Mouse (Mus musculus): Measurements from ENCODE around the gene Rere.

Gene Rere

DNA sequence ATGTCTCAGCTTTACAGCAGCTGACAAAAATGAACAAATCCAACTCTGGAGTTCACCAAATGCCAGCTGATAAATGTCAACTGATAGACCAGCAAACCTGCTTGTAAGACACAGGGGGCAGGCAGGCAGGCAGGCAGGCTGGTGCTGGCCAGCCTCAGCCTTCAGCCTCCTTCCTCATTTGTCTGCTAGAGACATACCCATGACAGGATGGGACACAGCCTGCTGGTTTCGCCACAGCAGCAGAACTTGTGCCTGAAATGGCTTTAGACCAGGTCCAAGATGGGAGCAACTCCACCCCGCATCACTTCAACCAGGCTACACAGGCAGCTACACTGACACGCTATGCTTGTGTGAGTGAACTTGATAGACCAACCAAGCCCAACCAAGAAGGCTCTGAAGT, 324.4 kb downstream of the Rere start:
- no peak for DNase-seq (ENCODE audit: low spot score in 2 of 2)

DNA sequence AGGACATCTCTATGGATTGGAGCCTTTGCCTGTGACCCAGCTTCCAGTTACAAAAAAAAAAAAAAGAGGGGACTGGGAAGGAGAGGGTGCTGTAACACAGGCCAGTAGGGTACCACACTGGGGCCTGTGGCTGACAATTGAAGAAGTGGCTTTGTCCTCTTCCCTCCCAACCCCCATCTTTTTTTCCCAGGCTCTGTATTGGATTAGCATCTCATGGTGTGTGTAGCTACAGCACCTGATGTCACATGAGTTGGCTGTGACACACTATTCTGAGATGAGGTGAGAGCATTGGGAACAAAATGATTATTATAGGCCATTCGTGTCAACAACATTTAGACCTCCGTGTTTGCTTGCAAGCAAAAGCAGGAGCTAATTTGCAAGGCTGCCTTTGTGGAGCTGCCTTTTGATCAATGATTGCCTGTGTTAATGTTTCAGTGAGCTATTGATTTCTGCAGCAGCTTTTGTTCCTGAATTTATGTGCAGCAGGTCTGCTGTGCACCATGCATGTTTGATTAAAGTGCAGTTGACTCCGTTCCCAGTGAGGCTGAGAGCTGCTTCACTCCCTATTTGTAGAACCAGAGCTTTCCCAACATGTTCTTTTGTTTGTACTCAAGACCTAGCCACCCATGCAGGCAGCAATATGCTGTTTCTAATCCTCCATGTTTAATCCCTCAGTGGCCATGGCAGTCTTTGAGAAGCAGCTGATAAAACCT, 325.2 kb downstream of the Rere start:
- no peak for DNase-seq (ENCODE audit: low spot score in 2 of 2)

DNA sequence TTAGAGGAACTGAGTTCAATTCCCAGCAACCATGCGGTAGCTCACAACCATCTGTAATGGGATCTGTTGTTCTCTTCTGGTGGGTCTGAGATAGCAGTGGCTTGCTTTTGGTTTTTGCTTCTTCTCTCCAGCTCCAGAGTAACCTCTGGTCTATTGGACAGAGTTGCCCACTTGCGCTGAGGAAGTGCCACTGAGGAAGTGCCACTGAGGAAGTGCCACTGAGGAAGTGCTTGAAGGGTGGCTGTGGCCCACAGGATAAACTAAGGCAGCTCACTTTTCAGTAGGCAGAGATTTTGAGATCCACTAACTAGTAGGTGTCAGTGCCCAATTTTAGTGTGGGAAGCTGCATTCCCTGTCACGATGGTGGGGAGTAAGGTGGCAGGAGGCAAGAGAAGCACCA, 327.2 kb downstream of the Rere start:
- no peak for DNase-seq (ENCODE audit: low spot score in 2 of 2)

DNA sequence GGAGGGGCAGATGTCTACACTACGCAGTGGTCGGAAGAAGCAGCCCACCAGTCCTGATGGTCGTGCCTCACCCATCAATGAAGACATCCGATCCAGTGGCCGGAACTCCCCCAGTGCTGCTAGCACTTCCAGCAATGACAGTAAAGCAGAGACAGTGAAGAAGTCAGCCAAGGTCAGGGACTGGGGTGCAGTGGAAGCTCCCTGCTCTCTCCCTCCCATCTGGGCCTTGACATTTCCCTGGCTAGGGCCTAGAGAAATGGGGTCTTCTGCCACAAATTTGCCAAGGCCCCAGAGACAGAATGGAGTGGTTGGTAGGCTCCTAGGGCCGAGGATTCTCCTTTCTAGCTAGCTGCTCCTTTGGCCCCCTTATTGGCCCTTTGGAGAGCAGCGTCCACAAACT, 332.3 kb downstream of the Rere start:
- DNase-seq (ENCODE audit: low spot score in 2 of 2), result no peak

DNA sequence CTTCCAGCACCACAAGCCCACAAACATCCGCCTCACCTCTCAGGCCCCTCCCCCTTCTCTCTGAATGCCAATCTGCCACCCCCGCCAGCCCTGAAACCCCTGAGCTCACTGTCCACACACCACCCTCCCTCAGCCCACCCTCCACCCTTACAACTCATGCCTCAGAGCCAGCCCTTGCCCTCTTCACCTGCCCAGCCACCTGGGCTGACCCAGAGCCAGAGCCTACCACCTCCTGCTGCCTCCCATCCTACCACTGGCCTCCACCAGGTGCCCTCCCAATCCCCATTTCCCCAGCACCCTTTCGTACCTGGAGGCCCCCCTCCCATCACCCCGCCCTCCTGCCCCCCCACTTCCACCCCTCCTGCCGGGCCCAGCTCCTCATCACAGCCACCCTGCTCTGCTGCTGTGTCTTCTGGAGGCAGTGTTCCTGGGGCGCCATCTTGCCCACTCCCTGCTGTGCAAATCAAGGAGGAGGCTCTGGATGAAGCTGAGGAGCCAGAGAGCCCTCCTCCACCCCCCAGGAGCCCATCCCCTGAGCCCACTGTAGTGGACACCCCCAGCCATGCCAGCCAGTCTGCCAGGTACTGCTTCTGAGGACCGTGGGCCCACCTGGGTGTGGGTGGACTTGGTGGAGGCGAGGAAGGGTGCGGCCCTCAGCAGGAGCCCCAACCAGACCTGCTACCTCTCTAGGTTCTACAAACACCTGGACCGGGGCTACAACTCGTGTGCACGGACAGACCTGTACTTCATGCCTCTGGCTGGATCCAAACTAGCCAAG, 334.0 kb downstream of the Rere start:
- DNase-seq (ENCODE audit: low spot score in 2 of 2), result no peak

DNA sequence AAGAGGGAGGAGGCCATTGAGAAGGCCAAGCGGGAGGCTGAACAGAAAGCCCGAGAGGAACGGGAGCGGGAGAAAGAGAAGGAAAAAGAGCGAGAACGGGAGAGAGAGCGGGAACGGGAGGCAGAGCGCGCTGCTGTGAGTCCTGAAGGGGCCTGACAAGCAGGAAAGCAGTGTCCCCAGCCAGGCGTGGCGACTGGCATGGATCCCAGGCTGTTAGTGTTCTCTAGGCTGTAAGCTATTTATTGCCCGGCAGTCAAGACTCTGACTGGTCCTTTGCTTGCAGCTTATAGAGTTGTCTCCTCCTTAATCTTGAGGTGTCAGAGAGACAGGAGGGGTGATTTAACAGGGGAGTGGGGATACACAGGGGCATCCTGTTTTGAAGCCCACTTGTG, 334.6 kb downstream of the Rere start:
- DNase-seq (ENCODE audit: low spot score in 2 of 2), result no peak

DNA sequence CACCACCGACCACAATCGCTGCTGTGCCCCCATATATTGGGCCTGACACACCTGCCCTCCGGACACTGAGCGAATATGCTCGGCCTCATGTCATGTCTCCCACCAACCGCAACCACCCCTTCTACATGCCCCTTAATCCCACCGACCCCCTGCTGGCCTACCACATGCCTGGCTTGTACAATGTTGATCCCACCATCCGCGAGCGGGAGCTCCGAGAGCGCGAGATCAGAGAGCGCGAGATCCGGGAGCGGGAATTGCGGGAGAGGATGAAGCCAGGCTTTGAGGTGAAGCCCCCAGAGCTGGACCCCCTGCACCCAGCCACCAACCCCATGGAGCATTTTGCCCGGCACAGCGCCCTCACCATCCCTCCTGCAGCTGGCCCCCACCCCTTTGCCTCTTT, 335.4 kb downstream of the Rere start:
- no peak for DNase-seq (ENCODE audit: low spot score in 2 of 2)

DNA sequence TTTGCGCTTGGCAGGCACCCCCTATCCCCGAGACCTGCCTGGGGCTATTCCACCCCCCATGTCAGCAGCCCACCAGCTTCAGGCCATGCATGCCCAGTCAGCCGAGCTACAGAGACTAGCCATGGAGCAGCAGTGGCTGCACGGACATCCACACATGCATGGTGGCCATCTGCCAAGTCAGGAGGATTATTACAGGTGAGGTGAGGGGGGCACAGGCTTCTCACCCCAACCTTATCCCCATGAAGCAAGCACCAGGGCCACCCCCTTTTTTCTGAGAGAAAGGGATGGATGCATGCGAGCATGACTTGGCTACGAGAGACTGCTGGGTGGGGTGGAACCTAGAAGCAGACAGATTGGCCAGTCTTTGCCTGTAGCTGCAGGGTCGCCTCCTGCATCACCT, 337.6 kb downstream of the Rere start:
- DNase-seq (ENCODE audit: low spot score in 2 of 2), result no peak

DNA sequence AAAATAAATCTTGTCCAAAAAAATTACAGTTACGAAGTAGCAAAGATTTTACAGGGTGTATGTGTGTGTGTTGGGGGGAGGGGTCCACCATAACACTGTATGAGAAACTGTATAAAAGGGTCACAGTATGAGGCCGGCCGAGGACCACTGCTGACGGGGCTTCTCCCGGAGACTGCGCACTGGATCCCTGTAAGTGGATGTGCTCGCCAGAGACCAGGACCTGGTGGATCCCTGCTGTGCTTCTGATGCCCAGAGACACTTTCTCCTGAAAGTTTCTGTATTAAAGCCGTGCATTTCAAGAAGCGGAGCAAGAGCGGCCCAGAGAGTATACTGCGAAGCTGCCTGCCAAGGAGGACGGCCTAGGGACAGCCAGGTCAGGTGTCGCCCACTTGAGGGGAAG, 341.2 kb downstream of the Rere start:
- DNase-seq (ENCODE audit: low spot score in 2 of 2), result no peak

DNA sequence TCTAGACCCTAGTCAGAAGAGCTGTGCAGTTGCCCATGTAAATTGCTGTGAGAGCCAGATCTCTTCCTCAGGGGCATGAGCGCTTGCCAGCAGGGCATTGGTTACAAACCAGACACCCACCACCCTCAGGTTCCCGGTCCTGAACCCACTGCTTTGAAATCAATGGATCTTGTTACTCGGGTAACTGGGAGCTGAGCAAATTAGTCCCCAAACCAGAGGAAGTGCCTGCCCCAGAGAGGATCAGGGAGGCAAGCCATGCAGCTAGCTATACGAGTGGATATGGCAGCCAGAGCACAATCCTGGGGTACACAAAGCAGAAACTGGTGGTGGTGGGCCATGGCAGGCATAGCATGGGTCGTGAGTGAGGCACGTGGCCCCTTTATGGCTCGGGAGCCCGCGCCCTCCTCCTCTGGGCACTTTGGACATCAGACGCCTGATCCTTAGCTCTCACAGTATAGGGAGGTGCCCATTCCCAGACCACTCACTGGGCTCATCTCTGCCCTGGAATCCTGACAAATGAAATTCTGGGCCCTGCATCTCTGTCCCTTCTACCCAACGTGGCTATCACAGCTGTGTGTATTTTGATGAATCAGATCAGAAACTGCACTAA, 342.9 kb downstream of the Rere start:
- no peak for DNase-seq (ENCODE audit: low spot score in 2 of 2)

DNA sequence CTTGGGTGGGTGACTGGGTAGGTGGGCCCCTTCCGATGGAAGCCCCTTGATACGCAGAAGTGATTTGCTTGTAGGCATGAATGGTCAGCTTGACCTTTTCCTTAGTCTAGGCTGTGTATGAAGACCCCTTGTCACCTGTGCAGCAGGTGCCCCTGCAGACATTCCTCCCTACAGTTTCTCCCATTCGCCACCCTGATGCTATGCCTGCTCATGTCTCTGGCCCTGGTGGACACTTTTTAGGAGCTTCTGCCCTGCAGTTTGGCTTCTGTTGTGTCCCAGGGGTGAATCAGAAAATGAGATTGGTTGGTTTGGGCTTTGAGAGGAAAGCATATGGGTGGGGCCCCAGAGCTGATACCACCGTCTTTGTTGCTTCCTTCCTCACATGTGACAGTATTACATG, 343.5 kb downstream of the Rere start:
- DNase-seq (ENCODE audit: low spot score in 2 of 2), result no peak

DNA sequence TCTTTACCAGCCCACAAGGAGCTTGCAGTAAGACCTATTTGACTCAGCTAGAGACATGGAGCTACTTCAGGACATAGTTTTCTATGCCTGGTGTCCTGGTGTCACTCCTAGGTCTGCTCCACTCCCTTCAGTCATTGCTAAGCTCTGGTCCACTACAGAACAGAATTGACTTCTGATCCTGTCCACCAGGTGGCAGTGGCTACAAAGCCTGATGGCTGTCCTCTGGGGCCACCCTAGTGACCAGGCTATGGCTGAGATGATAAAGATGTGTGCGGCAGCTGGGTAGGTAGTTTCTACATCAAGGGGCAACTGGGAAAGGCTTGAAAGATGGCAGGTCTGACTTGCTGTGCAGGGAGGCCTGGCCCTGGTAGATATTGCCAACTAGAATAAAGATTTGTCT, 344.0 kb downstream of the Rere start:
- peak in 1 of 2 experiments; percentile 49 for DNase-seq (ENCODE audit: low spot score in 2 of 2)

DNA sequence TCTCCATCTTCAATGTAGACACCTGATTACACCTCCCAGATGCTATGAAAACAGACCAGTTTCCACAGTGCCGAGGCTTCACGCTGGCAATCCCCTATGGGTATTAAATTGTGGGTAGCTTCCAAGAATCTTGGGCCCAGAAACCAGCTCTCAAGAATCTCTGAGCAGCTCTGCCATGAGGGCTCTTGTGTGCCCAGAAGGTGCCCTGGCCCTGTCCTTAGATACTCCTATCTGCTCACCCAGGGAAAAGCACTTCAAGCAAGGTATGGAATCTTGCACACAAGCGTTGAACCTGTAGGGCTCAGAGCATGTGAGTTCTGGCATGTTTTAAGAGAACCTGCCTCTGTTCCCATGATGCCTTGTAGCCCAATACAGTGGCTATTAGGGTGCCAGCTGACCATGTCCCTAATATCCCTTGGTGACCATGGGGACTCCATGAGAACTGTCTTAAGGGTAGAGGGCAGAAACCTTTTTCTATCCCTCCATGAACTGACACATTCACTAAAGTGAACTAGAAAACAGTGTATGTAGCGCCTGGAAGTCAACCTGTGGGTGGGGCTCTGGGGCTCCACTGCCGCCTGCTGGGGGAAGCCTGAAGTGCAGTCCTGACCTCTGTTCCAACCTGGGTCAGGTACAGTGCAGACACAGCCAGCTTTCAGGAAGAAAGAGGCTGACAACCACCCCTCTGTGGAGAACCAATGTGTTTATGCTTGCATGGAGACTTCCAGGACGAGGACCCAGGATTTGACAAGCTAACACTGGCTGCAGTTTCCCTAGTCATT, 344.7 kb downstream of the Rere start:
- peak; percentile 58 to 75 for DNase-seq (ENCODE audit: low spot score in 2 of 2)

DNA sequence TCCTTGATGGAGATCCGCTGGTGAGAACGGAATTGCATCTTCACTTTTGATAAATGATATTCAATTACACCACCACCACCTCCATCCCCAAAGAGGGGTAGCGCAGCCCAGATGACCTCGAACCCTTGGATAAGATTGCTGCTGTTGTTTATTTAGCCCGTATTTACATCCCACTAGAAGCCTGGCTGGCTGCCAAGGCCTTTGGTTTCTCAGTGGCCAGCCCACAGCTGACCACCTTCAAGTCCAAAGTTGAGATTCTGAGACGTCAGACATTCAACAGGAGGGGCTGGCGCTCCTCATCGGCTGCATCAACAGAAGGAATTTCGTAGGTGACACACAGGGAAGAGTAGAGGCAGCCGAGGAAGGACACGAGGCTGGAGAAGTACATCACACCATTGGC, 347.8 kb downstream of the Rere start:
- DNase-seq (ENCODE audit: low spot score in 2 of 2), result no peak

DNA sequence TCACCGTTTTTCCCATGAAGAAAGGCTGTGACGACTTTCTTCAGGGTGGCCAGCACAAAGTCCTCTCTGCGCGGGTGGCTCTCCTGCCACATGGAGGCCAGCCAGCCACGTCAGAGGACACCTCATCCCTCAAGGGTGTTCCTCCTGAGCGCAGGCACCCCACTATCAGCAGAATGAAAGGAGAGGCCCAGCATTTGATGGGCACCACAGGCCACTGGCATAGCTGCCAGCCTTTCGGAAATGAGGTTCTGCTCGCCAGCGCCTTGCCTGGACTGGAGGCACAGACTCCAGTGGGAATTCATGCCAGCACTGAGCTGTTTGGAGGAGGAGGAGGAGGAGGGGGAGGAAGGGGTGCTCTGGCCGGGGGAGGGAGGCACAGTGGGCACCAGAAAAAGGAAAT, 354.1 kb downstream of the Rere start:
- no peak for DNase-seq (ENCODE audit: low spot score in 2 of 2)

DNA sequence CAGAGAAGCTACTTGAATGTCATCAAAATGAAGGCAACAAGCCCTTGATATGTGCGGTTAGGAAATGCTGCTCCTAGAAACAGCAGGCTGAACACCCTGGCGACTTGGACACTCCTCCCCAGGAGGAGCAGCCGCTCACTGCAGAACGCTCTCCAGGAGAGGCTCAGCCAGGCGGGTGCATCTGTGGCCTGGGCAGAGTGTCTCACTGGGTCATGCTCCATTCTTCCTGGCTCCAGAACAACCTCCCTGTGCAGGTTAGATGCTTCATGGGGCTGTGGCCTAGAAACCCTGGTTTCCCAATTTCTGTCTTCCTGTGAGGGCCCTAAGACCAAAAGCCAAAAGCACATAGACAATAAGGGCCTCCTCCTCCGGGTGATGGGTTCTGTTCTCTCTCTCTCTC, 355.2 kb downstream of the Rere start:
- no peak for DNase-seq (ENCODE audit: low spot score in 2 of 2)

DNA sequence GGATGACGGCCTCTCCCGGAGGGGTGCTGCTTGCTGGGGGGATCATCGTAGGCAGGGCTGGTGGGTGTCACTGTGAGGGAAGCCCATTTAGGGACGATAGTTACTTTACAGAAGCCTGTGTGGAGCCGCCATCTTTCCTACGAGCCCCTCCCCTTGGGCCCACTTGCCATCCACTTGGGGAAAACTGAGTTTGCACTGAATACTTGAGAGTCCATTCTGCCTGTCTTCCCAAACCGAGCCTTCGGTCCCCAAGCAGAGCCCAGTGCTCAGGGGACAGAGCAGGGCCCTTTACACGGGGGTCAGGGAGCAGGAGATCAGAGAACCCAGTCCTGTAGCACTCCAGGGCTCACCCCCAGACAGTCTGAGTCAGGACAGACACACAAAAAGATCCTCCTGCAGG, 362.9 kb downstream of the Rere start:
- DNase-seq (ENCODE audit: low spot score in 2 of 2), result no peak

DNA sequence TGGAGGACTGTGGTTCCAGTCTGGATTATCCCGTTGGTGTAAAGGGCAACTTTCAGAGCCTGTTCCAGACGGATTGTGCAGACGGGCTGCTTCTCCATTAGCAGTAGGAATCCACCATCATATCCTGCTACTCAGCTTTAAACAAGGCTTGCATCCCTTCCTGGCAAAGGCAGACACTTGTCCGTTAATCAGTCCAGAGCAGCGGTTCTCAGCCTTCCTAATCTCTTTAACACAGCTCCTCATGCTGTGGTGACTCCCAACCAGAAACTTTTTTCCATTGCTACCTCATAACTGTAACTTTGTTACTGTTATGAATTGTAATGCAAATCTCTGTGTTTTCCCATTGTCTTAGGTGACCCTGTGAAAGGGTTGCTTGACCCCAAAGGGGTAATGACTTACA, 367.9 kb downstream of the Rere start:
- DNase-seq (ENCODE audit: low spot score in 2 of 2), result no peak

DNA sequence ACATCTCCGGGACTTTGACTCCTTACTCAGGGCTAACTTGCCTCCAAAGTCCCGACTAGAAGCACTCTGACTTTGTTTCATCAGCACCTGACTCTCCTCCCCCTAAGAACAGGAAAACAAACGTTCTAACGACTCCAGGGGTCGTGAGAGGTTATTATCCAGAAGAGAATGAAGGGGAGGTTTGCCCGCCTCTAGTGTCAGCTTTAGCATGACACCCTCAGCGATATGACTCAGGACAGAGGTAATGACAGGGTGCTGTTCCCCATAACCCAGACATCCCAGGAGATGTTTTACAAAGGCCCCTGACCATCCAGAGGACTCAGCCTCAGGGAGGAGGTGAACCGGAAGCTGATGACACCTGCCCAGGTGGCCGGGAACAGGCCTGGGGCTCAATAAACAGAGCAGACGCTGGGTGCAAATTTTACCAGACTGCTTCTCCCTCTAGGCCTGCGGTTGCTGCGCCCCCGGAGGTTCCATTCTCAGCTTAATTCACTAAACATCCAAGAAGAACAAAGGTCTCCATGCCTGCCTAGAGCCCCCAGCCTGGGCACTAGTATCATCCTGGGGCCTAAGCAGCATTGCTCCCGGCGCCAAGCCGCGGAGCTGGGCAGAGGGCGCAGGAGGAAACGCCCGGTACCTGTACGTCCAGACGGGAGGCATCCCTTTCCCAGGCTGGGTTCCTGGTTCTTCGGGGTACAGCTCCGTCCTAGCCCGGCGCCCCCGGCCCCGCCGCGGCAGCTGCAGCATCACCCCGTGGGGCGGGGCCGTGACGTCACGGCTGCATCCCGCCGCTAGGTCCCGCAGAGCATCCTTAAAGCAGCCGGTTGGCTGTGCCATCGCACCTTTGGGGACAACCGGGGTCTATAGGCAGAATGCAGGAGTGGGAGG, 370.2 kb downstream of the Rere start, which contains the start of gene Slc45a1:
Gene Slc45a1, minus strand, starts transcription at position 785 of the 888 bp plus-strand sequence.
- no peak for DNase-seq (ENCODE audit: low spot score in 2 of 2)

DNA sequence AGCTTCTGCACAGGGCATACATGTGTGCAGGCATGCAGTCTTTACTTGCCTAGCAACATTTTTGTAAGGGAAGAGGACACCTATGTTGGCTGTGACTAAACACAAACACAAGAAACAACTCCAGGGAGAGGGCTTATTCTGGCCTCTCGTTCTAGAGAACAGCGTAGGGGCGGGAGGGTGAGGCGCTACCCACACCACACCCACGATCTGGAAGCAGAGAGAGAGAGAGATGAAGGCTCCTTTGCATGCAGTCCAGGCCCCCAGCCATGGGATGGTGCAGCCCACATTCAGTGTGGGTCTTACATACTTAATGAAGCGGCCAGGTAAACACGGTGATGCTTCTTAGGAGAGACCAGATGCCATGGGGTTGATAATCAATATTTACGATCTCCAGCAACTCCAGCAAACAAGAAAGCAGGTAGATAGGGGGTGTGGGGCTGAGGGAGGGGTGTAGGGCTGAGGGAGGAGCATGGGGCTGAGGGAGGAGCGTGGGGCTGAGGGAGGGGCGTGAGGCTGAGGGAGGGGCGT, 371.7 kb downstream of the Rere start:
- DNase-seq (ENCODE audit: low spot score in 2 of 2), result no peak

DNA sequence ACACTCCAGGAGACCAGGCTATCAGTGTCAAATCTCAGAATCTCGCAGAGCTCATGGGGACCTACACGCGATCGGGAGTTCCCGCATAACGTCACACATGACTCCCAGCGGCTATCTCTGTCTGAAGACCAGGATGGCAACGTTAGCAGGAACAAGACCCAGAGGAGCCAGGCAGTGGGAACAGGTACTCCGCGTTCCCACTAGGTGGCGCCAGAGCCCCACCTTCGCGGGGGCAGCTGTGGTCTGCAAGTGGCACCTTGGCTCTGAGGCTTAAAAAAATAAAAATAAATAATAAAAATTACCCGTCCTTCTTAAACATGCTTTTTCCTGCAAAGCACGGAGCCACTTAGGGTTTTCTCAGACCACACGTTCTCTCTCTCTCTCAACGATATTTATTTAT, 374.5 kb downstream of the Rere start:
- DNase-seq (ENCODE audit: low spot score in 2 of 2), result peak; percentile 57 to 76
